Mouse (Mus musculus): Measurements from ENCODE around the gene Itprip. TPM values are rescaled to one million over a fixed set of nuclear protein-coding genes. Genes with fewer than 3 reads are reported as not detected.

Itprip gene
- 7.0 and 8.1 TPM in 2 replicates for polyA plus RNA-seq (2015; fragmentation: Nextera tagmentation; extraction: Ambion mirVana)

DNA sequence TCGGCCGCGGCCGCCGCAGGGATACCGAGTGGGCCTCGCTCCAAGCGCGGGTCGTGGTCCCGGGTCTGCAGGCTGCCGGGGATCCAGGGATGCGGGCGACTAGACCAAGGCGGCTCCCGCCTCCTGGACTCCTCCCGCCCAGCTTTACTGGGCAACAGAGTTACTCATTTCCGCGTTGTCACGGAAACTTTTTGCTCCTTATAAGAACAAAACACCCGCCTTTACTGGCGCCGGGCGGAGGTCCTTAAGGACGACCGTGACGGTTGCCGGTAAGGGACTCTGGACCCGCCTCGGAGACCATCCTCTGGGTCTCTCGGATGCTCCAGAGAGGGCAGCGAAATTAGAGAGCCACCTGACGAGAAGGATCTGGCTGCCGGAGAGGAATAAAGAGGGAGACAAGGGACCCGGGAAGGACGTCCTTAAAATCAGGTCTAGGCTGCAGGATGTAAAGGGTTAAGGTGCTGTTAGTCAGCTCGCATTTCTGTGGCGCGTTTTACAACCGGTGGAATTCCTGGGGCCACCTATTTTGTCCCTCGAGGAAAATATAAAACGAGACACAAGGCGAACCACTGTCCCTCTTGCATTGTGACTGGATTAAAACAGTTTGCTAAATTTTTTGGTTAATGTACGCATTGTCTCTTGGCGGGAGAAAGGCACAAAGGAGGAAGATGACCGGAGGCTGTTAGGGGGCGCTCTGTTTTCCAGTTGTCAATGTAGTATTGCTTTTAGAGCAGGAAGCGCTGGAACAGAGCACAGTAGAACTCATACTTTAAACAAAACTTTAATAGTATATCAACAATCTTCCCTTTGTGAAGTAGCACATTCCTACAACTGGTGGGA lies at the start of gene Itprip, which contains the start of gene Cfap43:
TSS of gene Itprip (minus strand) at position 174 of the 840 bp plus-strand sequence.
TSS of gene Cfap43 (minus strand) at position 162 of the 840 bp plus-strand sequence.
- WGBS = under 1% methylated on average over 48 of the region's 48 CpGs
- H3K27ac ChIP-seq (replicated peaks) = peak within 1 kb of the TSS; percentile 85
- ATAC-seq (ENCODE audit: low read depth) = peak; percentile 77

GRCm38 (mm10) chr19:47958181-47958580 lies 39.1 kb upstream of the Itprip start:
- no peak for ATAC-seq (ENCODE audit: low read depth)
- WGBS = 54% methylated on average over 13 of the region's 13 CpGs
- no peak overlapping the region for H3K27ac ChIP-seq (replicated peaks)

More for the DNA sequence above, at the start of gene Itprip, which contains the start of gene Cfap43:
- H3K4me2 ChIP-seq = peak within 1 kb of the TSS; percentile 87
- H3K9me3 ChIP-seq = no peaks in the 10 kb centered on the region
- no peaks in the 10 kb centered on the region for H3K36me3 ChIP-seq
- peak within 1 kb of the TSS; percentile 62 for H3K4me3 ChIP-seq
- H3K4me1 ChIP-seq (replicated peaks) = peaks cover 33% of the 10 kb centered on the region
- H3K27me3 ChIP-seq = no peaks in the 10 kb centered on the region
- H3K9ac ChIP-seq = peak within 1 kb of the TSS; percentile 75

GRCm38 (mm10) chr19:47953169-47953568 lies 34.1 kb upstream of the Itprip start:
- Histone ChIP-seq H3K9ac (no peak overlapping the region), H3K4me1 (replicated peaks) (peaks cover 11% of the 10 kb centered on the region; the same call in 1 of the 2 replicates), H3K4me2 (no peak overlapping the region), H3K9me3 (no peaks in the 10 kb centered on the region), H3K4me3 (no peak overlapping the region), H3K27ac (replicated peaks) (no peak overlapping the region; the same call in 1 of the 2 replicates), H3K27me3 (no peaks in the 10 kb centered on the region), H3K36me3 (no peaks in the 10 kb centered on the region)
- 41% methylated on average over 9 of the region's 9 CpGs for WGBS
- no peak for ATAC-seq (ENCODE audit: low read depth)

More at GRCm38 (mm10) chr19:47958181-47958580, 39.1 kb upstream of the Itprip start:
- Histone ChIP-seq H3K4me2 (no peak overlapping the region), H3K36me3 (no peaks in the 10 kb centered on the region), H3K9ac (no peak overlapping the region), H3K4me1 (replicated peaks) (0 out of 2 replicates have a peak, but pooled peaks cover 7% of the 10 kb centered on the region), H3K9me3 (no peaks in the 10 kb centered on the region), H3K4me3 (no peak overlapping the region), H3K27me3 (no peaks in the 10 kb centered on the region)

DNA sequence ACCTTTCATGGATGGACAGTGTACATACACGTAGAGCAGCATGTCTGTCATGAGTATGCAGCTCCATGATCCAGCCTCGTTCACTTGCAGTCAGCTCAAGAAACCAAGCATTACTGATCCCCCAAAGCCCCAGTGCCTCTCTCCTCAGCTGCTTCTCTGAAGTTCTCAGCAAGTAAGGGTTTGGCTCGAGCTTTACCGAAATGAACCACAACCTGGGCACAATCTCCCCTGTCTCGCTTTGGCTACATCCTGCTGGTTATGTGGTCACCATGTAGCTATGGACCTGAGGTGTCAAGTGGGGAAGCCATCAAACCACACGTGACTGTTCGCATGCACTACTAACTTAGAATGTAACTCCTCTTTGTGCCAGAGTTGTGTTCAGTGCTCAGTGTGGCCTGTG lies 31.8 kb upstream of the Itprip start:
- Histone ChIP-seq H3K27me3 (no peaks in the 10 kb centered on the region), H3K4me3 (no peak overlapping the region), H3K27ac (replicated peaks) (no peak overlapping the region), H3K4me1 (replicated peaks) (peaks cover 15% of the 10 kb centered on the region; the same call in 1 of the 2 replicates), H3K9me3 (no peaks in the 10 kb centered on the region), H3K4me2 (no peak overlapping the region), H3K36me3 (no peaks in the 10 kb centered on the region), H3K9ac (no peak overlapping the region)
- WGBS = 90% methylated on average over 7 of the region's 7 CpGs
- ATAC-seq (ENCODE audit: low read depth) = no peak

DNA sequence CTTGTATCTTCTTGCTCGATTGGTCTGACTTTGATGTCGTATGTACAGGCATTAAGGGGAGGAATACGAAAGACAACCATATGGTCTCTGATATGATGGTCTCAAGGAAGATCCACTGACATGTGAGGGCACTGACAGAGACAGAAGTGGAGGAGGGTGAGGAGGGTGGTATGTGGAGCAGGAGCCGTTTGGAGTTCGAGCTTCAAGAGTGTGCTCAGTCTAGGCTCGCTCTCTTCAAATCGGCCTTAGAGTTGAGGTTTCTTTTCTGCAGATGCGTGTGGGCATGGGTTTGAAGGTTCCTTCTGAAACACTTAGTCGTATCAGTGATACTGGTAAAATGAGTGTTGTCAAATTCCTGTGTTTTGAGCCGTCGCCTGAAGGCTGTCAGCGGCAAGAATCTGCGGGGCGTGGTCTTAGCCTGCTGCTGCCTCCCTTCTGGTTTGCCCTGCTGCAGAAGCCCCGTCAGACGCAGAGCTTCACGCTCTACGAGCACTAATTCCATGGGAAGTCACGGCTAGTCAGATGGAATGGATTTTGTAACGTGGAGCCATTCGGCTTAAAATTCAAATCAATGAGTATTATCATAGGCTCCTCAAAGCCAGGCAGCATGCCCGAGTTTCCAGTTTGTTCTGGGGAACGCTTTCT lies 27.8 kb upstream of the Itprip start:
- H3K36me3 ChIP-seq = no peaks in the 10 kb centered on the region
- H3K27me3 ChIP-seq = no peaks in the 10 kb centered on the region
- no peak overlapping the region for H3K9ac ChIP-seq
- 0 out of 2 replicates have a peak overlapping the region, but pooled peaks have one; percentile 1 for H3K4me2 ChIP-seq
- H3K4me1 ChIP-seq (replicated peaks) = 0 out of 2 replicates have a peak, but pooled peaks cover 6% of the 10 kb centered on the region
- no peak overlapping the region for H3K4me3 ChIP-seq
- WGBS = 52% methylated on average over 23 of the region's 23 CpGs
- no peak for ATAC-seq (ENCODE audit: low read depth)
- no peaks in the 10 kb centered on the region for H3K9me3 ChIP-seq
- H3K27ac ChIP-seq (replicated peaks) = no peak overlapping the region

DNA sequence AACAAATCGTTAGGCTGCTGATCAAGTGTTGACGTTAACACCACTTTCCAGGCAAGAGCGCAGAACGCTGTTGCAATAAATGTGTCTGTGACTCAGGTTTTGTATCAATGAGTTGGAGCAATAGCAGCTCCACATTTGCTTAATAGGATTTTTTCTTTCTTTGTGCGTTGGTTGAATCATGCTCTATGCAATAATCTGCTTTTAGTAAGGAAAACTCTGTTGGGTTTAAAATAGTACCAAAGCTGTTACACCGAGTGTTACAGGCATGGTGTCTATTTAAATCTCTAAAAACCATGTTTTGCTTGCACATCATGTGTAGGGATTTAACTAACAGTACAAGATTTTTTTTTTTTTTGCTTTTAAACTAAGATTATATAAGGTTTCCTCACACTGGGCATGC lies 20.3 kb upstream of the Itprip start:
- no peaks in the 10 kb centered on the region for H3K36me3 ChIP-seq
- H3K9me3 ChIP-seq = no peaks in the 10 kb centered on the region
- 84% methylated on average over 6 of the region's 6 CpGs for WGBS
- ATAC-seq (ENCODE audit: low read depth) = no peak
- H3K4me1 ChIP-seq (replicated peaks) = peaks cover 7% of the 10 kb centered on the region; the same call in 1 of the 2 replicates
- 0 out of 2 replicates have a peak, but pooled peaks cover 2% of the 10 kb centered on the region for H3K27me3 ChIP-seq
- no peak overlapping the region for H3K27ac ChIP-seq (replicated peaks)
- no peak overlapping the region for H3K4me3 ChIP-seq
- no peak overlapping the region for H3K4me2 ChIP-seq
- no peak overlapping the region for H3K9ac ChIP-seq

DNA sequence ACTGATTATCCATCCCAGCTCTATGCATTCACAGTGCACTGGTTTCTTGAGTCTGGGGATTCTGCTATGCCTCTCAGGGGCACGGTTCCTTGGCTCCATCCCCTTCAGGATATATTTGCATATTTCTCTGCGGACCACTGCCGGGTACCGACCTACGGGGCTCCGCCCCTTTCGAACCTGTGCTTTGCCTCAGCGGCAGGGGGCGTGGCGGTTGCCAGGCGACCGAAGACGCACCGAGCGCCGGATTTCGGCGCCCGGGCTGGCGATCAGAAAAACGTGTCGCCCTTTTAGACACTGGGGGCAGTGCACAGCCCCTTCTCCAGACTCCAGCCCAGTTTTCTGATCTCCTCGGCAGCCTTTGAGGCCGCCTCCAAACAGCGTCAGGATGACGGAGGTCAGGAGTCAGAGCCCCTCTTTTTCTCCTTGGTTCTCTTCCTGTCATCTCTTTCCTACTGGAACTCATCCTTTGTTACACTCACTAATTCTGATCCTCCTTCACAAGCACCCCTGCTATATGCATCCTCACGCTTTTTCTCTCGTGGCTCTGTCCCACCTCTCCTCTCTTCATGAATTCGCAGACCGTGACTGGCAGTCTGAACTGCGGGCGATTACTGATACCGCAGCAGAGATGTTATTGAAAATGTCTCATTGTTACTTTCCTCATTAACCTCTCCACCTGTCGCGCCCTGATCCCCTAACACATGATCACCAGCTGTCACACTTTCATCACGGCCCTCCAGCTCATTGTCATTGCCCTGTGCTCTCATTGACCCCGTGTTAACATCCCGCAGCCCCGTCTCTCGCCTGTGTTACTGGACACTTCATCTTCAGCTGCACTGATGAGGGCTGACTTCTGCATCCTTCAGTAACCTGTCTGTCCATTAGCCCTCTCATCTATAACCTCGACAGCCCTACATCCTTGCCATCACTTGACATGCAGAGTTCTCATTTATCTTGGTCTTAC lies 18.6 kb upstream of the Itprip start, which contains the start of gene Cfap58:
TSS of gene Cfap58 (plus strand) at position 233 of the 964 bp plus-strand sequence.
- no peak within 1 kb of the TSS; the same call in 1 of the 2 replicates for H3K27ac ChIP-seq (replicated peaks)
- H3K9ac ChIP-seq = peak within 1 kb of the TSS; percentile 60
- peaks cover 7% of the 10 kb centered on the region; the same call in 1 of the 2 replicates for H3K4me1 ChIP-seq (replicated peaks)
- peak within 1 kb of the TSS; percentile 63 for H3K4me2 ChIP-seq
- 5% methylated on average over 41 of the region's 41 CpGs for WGBS
- H3K9me3 ChIP-seq = no peaks in the 10 kb centered on the region
- peak within 1 kb of the TSS; percentile 37 for H3K4me3 ChIP-seq
- no peaks in the 10 kb centered on the region for H3K36me3 ChIP-seq
- 0 out of 2 replicates have a peak, but pooled peaks cover 2% of the 10 kb centered on the region for H3K27me3 ChIP-seq
- peak; percentile 85 for ATAC-seq (ENCODE audit: low read depth)

DNA sequence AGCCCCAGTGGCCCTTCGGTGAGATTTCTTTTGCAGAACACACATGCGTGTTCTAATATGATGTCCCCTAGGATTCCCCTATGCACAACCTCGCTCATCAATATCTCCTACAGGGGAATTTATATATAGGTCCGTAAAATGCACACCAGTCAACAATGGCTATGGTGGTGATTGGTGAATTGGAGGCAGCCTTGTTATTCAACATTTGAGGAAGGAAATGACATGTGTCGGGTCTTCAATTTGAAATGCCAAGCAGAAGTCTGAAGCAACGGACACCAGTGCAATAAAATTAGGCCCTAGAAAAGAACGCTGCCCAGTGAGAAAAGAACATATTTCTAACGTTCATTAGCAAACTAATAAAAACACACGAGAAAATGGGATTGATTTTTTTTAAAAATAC lies 17.8 kb upstream of the Itprip start:
- Histone ChIP-seq H3K4me2 (peak overlapping the region; percentile 63), H3K27ac (replicated peaks) (no peak overlapping the region), H3K9me3 (no peaks in the 10 kb centered on the region), H3K4me3 (peak overlapping the region; percentile 37), H3K4me1 (replicated peaks) (peaks cover 7% of the 10 kb centered on the region), H3K36me3 (no peaks in the 10 kb centered on the region), H3K9ac (peak overlapping the region; percentile 60; the same call in 1 of the 2 replicates), H3K27me3 (0 out of 2 replicates have a peak, but pooled peaks cover 2% of the 10 kb centered on the region)
- WGBS = 60% methylated on average over 9 of the region's 9 CpGs
- ATAC-seq (ENCODE audit: low read depth) = no peak

DNA sequence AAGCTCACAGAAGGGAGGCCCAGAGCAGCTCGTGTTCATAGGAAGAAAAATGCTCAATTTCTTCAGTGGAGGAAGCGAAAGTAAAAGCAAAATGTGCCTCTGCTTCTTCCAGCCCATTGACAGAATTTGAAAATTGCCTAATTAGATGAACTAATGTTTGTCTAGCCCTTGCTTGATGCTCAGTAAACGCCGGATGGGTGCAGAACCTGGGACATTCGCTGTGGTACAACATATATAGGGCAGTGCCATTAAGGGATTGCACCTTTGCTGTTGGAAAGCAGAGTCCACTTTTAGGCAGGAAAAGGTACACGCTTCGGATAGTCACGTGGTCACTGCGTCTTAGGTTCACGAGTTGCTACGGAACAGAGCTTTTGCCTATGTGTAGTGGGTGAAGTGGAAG lies 17.4 kb upstream of the Itprip start:
- no peaks in the 10 kb centered on the region for H3K9me3 ChIP-seq
- 88% methylated on average over 11 of the region's 11 CpGs for WGBS
- 0 out of 2 replicates have a peak, but pooled peaks cover 2% of the 10 kb centered on the region for H3K27me3 ChIP-seq
- H3K36me3 ChIP-seq = no peaks in the 10 kb centered on the region
- no peak overlapping the region for H3K27ac ChIP-seq (replicated peaks)
- ATAC-seq (ENCODE audit: low read depth) = no peak
- peaks cover 7% of the 10 kb centered on the region for H3K4me1 ChIP-seq (replicated peaks)
- no peak overlapping the region for H3K4me3 ChIP-seq
- no peak overlapping the region for H3K9ac ChIP-seq
- no peak overlapping the region; the same call in 1 of the 2 replicates for H3K4me2 ChIP-seq

GRCm38 (mm10) chr19:47935530-47935929 lies 16.4 kb upstream of the Itprip start:
- Histone ChIP-seq H3K4me2 (no peak overlapping the region), H3K27ac (replicated peaks) (no peak overlapping the region), H3K9me3 (no peaks in the 10 kb centered on the region), H3K4me3 (no peak overlapping the region), H3K27me3 (0 out of 2 replicates have a peak, but pooled peaks cover 2% of the 10 kb centered on the region), H3K9ac (no peak overlapping the region), H3K36me3 (no peaks in the 10 kb centered on the region), H3K4me1 (replicated peaks) (peaks cover 7% of the 10 kb centered on the region)
- 84% methylated on average over 6 of the region's 6 CpGs for WGBS
- ATAC-seq (ENCODE audit: low read depth) = no peak
